Mouse (Mus musculus) E14TG2a.4 (cell line): ENCODE data around the gene Atp6v0a4.

Experiments
- CTCF ChIP-seq: conservative IDR thresholded peaks from 2 replicates; pipeline ENCODE4 v1.5.1; 2014; ENCODE audit warnings: low read length
- NANOG ChIP-seq: IDR thresholded peaks from 2 replicates; pipeline ENCODE4 v1.6.1; 2014; ENCODE audit warnings: borderline replicate concordance, low read length, mixed read lengths
- POU5F1 ChIP-seq: IDR thresholded peaks from 2 replicates; pipeline ENCODE4 v1.6.1; 2014; ENCODE audit warnings: low read length, borderline replicate concordance

GRCm38 (mm10) chr6:38152305-38152704, 27.9 kb upstream of the Atp6v0a4 start:
- TF ChIP-seq CTCF (no peak), POU5F1 (no peak), NANOG (no peak)
